Mouse (Mus musculus) midbrain, postnatal 0 days (tissue): Measurements from ENCODE around the gene Pla2g4b. TPM values are rescaled to one million over a fixed set of nuclear protein-coding genes. Genes with fewer than 3 reads are reported as not detected.
A peak's percentile ranks its signal among the peaks of the same experiment; 100 is the strongest.

Source experiments
- ATAC-seq: fragments of 200-750 bp; cut with Nextera tagmentation; 2 replicates; pipeline ENCODE4 v1.8.0; 2017; ENCODE audit warnings: moderate number of reproducible peaks, mild to moderate bottlenecking, moderate TSS enrichment, moderate library complexity; ENCODE audit not compliant: low FRiP score
- DNase-seq: peaks from one replicate; pipeline ENCODE4 v3.0.0-alpha.2; 2015; ENCODE audit warnings: low spot score
- H3K27ac ChIP-seq: fragments of 300-500 bp; sonication (generic); 2 replicates; pipeline ENCODE4 v1.5.1; 2014; ENCODE audit warnings: low read depth, mild to moderate bottlenecking, low read length, mixed read lengths
- H3K27me3 ChIP-seq: fragments of 300-500 bp; sonication (generic); 2 replicates; pipeline ENCODE4 v1.6.1; 2014; ENCODE audit warnings: low read length, control low read depth, mixed read lengths; ENCODE audit not compliant: insufficient read depth
- H3K36me3 ChIP-seq: fragments of 300-500 bp; sonication (generic); 2 replicates; pipeline ENCODE4 v1.6.1; 2014; ENCODE audit warnings: low read length, control low read depth, mixed read lengths; ENCODE audit not compliant: insufficient read depth
- H3K4me1 ChIP-seq: fragments of 300-500 bp; sonication (generic); 2 replicates; pipeline ENCODE4 v1.6.1; 2014; ENCODE audit warnings: mild to moderate bottlenecking, control low read depth, antibody characterized with exemption, low read length, mixed read lengths; ENCODE audit not compliant: insufficient read depth
- H3K4me2 ChIP-seq: fragments of 300-500 bp; sonication (generic); 2 replicates; pipeline ENCODE4 v1.6.1; 2014; ENCODE audit warnings: low read depth, mild to moderate bottlenecking, low read length, mixed read lengths; ENCODE audit not compliant: poor library complexity, severe bottlenecking
- H3K4me3 ChIP-seq: fragments of 300-500 bp; sonication (generic); 2 replicates; pipeline ENCODE4 v1.5.1; 2014; ENCODE audit warnings: low read depth, mild to moderate bottlenecking, low read length, moderate library complexity
- H3K9ac ChIP-seq: fragments of 300-500 bp; sonication (generic); replicated peaks from 2 replicates; pipeline ENCODE4 v1.6.1; 2014; ENCODE audit warnings: mild to moderate bottlenecking, low read length, moderate library complexity, mixed read lengths; ENCODE audit not compliant: poor library complexity, severe bottlenecking
- H3K9me3 ChIP-seq: fragments of 300-500 bp; sonication (generic); 2 replicates; pipeline ENCODE4 v1.6.1; 2016; ENCODE audit warnings: low read length, control low read depth
- CTCF ChIP-seq: IDR thresholded peaks from 2 replicates; pipeline ENCODE4 v1.5.1; 2016; ENCODE audit warnings: antibody characterized with exemption, mild to moderate bottlenecking
- WGBS: fragments of 180-500 bp; shearing (Covaris S2); extraction: QIAGEN DNeasy Blood & Tissue Kit; methylation state at CpG from one replicate; pipeline ENCODE4 v1.1.7; 2014; 5-methylcytosine and 5-hydroxymethylcytosine counted together
- polyA plus RNA-seq: library from polyadenylated mRNA; unstranded; fragments of >200 nt; fragmentation: Nextera tagmentation; extraction: Ambion mirVana; gene quantifications from 2 replicates; pipeline ENCODE4 v1.2.1, GENCODE M21; 2015
- total RNA-seq: library from RNA; depleted of rRNA; stranded (reverse); fragments of >200 nt; gene quantifications from 2 replicates; pipeline ENCODE4 v1.2.3, GENCODE M21; 2014

Pla2g4b gene
- total and polyA plus RNA-seq, 2 experiments from 2014 or later, result 0.20 to 4.9 TPM

GRCm38 (mm10) chr2:120026984-120027949, 6.0 kb upstream of the Pla2g4b start, which contains the start of the genes Jmjd7 and Gm28042:
Gene Jmjd7, plus strand, starts transcription at chr2:120027483.
Gene Gm28042, plus strand, starts transcription at chr2:120027493.
- Histone ChIP-seq H3K9ac (peak within 1 kb of the TSS; percentile 56), H3K27me3 (no peaks in the 10 kb centered on the region), H3K4me1 (peaks cover 9% of the 10 kb centered on the region; the same call in 1 of the 2 replicates), H3K36me3 (peaks cover 41% of the 10 kb centered on the region), H3K9me3 (no peaks in the 10 kb centered on the region), H3K4me3 (peak within 1 kb of the TSS; percentile 58), H3K4me2 (peak within 1 kb of the TSS; percentile 64), H3K27ac (peak within 1 kb of the TSS; percentile 81)
- 5% methylated on average over 48 of the region's 50 CpGs for WGBS
- TF ChIP-seq CTCF, result peak; percentile 50
- DNase-seq, result peak; percentile 89
- ATAC-seq, result peak; percentile 80

- Histone ChIP-seq H3K4me1 (peaks cover 9% of the 10 kb centered on the region; the same call in 1 of the 2 replicates), H3K4me3 (peak overlapping the region; percentile 58), H3K36me3 (peaks cover 35% of the 10 kb centered on the region), H3K9ac (peak overlapping the region; percentile 56), H3K27ac (peak overlapping the region; percentile 81), H3K4me2 (peak overlapping the region; percentile 64), H3K27me3 (no peaks in the 10 kb centered on the region), H3K9me3 (no peaks in the 10 kb centered on the region)
- 50% methylated on average over 3 of the region's 3 CpGs for WGBS
- TF ChIP-seq CTCF, result no peak
- ATAC-seq (peak; percentile 15; the same call in 1 of the 2 replicates), DNase-seq (no peak)
Measured at GRCm38 (mm10) chr2:120027950-120028331, 5.3 kb upstream of the Pla2g4b start.

GRCm38 (mm10) chr2:120030380-120030779, 2.8 kb upstream of the Pla2g4b start:
- H3K27ac ChIP-seq, result no peak overlapping the region
- no peak for TF ChIP-seq CTCF
- H3K4me3 ChIP-seq, result no peak overlapping the region
- DNase-seq (no peak), ATAC-seq (no peak)
- peaks cover 9% of the 10 kb centered on the region; the same call in 1 of the 2 replicates for H3K4me1 ChIP-seq
- 91% methylated on average over 8 of the region's 8 CpGs for WGBS
- no peaks in the 10 kb centered on the region for H3K9me3 ChIP-seq
- H3K9ac ChIP-seq, result no peak overlapping the region
- H3K36me3 ChIP-seq, result peaks cover 21% of the 10 kb centered on the region
- no peaks in the 10 kb centered on the region for H3K27me3 ChIP-seq
- no peak overlapping the region for H3K4me2 ChIP-seq

GRCm38 (mm10) chr2:120033726-120034125, 509 bp downstream of the Pla2g4b start:
- no peak overlapping the region for H3K27ac ChIP-seq
- no peaks in the 10 kb centered on the region for H3K4me1 ChIP-seq
- H3K36me3 ChIP-seq, result peaks cover 35% of the 10 kb centered on the region
- H3K4me3 ChIP-seq, result no peak overlapping the region
- H3K4me2 ChIP-seq, result no peak overlapping the region
- no peak overlapping the region for H3K9ac ChIP-seq
- DNase-seq, result no peak
- ATAC-seq, result no peak
- no peak for TF ChIP-seq CTCF
- 84% methylated on average over 5 of the region's 5 CpGs for WGBS
- no peaks in the 10 kb centered on the region for H3K27me3 ChIP-seq
- H3K9me3 ChIP-seq, result no peaks in the 10 kb centered on the region

GRCm38 (mm10) chr2:120037744-120038143, 4.5 kb downstream of the Pla2g4b start:
- Histone ChIP-seq H3K9me3 (no peaks in the 10 kb centered on the region), H3K36me3 (peaks cover 51% of the 10 kb centered on the region), H3K9ac (no peak overlapping the region), H3K27me3 (no peaks in the 10 kb centered on the region), H3K4me1 (no peaks in the 10 kb centered on the region), H3K4me3 (no peak overlapping the region), H3K4me2 (no peak overlapping the region), H3K27ac (no peak overlapping the region)
- TF ChIP-seq CTCF, result no peak
- ATAC-seq, result no peak
- no peak for DNase-seq
- WGBS, result 94% methylated on average over 9 of the region's 9 CpGs

- no peak overlapping the region for H3K4me3 ChIP-seq
- 90% methylated on average over 5 of the region's 5 CpGs for WGBS
- no peak overlapping the region for H3K4me2 ChIP-seq
- no peaks in the 10 kb centered on the region for H3K4me1 ChIP-seq
- no peak overlapping the region for H3K27ac ChIP-seq
- no peaks in the 10 kb centered on the region for H3K9me3 ChIP-seq
- H3K27me3 ChIP-seq, result no peaks in the 10 kb centered on the region
- ATAC-seq (no peak), DNase-seq (no peak)
- no peak for TF ChIP-seq CTCF
- peaks cover 40% of the 10 kb centered on the region for H3K36me3 ChIP-seq
- no peak overlapping the region for H3K9ac ChIP-seq
Measured at GRCm38 (mm10) chr2:120040991-120041390, 7.8 kb downstream of the Pla2g4b start.
